Mouse (Mus musculus) adrenal gland, postnatal 14 days (tissue): Measurements from ENCODE around the gene Rfx2. TPM values are rescaled to one million over a fixed set of nuclear protein-coding genes. Genes with fewer than 3 reads are reported as not detected.

Source experiments
- DNase-seq: peaks from one replicate; pipeline ENCODE4 v3.0.0; 2021; ENCODE audit warnings: mixed read lengths
- total RNA-seq: library from RNA; stranded (reverse); gene quantifications from 2 replicates; pipeline ENCODE4 v1.2.3, GENCODE M21; 2021

Gene Rfx2
- total RNA-seq, 1 experiment from 2014 or later = 5.9 TPM

- no peak for DNase-seq
Measured at GRCm38 (mm10) chr17:56780291-56780978, 50.4 kb downstream of the Rfx2 start.

- no peak for DNase-seq
Measured at GRCm38 (mm10) chr17:56778779-56779362, 51.9 kb downstream of the Rfx2 start.

GRCm38 (mm10) chr17:56777568-56777967, 53.2 kb downstream of the Rfx2 start:
- no peak for DNase-seq

- no peak for DNase-seq
Measured at GRCm38 (mm10) chr17:56769950-56770349, 60.9 kb downstream of the Rfx2 start, which contains the start of gene Prr22. Gene Prr22, plus strand, starts transcription at chr17:56770250.

- DNase-seq = no peak
Measured at GRCm38 (mm10) chr17:56768941-56769340, 61.9 kb downstream of the Rfx2 start.

GRCm38 (mm10) chr17:56767531-56768135, 63.2 kb downstream of the Rfx2 start:
- DNase-seq = no peak

- DNase-seq = no peak
Measured at GRCm38 (mm10) chr17:56766631-56767405, 64.0 kb downstream of the Rfx2 start.

- no peak for DNase-seq
Measured at GRCm38 (mm10) chr17:56765431-56765830, 65.4 kb downstream of the Rfx2 start.

GRCm38 (mm10) chr17:56764474-56765354, 66.1 kb downstream of the Rfx2 start, which contains the start of gene Dus3l:
Gene Dus3l, plus strand, starts transcription at chr17:56764757.
- peak; percentile 90 for DNase-seq

GRCm38 (mm10) chr17:56763741-56764250, 67.0 kb downstream of the Rfx2 start:
- no peak for DNase-seq

- peak; percentile 70 for DNase-seq
Measured at GRCm38 (mm10) chr17:56762769-56763731, 67.8 kb downstream of the Rfx2 start.

GRCm38 (mm10) chr17:56761991-56762410, 68.8 kb downstream of the Rfx2 start:
- DNase-seq = peak; percentile 94

- no peak for DNase-seq
Measured at GRCm38 (mm10) chr17:56761077-56761476, 69.7 kb downstream of the Rfx2 start.

- no peak for DNase-seq
Measured at GRCm38 (mm10) chr17:56759261-56759660, 71.6 kb downstream of the Rfx2 start.

- peak; percentile 90 for DNase-seq
Measured at GRCm38 (mm10) chr17:56758132-56758531, 72.7 kb downstream of the Rfx2 start.

GRCm38 (mm10) chr17:56757416-56758123, 73.2 kb downstream of the Rfx2 start, which contains the start of gene Nrtn:
Gene Nrtn, minus strand, starts transcription at chr17:56757530.
- DNase-seq = peak; percentile 96

- peak; percentile 77 for DNase-seq
Measured at GRCm38 (mm10) chr17:56756703-56757399, 74.0 kb downstream of the Rfx2 start.
